Mouse (Mus musculus) erythroblast, embryonic 14.5 days (primary cell): ENCODE data around the gene Map3k1.

ENCODE experiments used
- GATA1 ChIP-seq: IDR thresholded peaks from 2 replicates; pipeline ENCODE4 v1.6.1; 2012; ENCODE audit warnings: low read length, inconsistent platforms, mixed read lengths
- TAL1 ChIP-seq: IDR thresholded peaks from 3 replicates; pipeline ENCODE4 v1.6.1; 2012; ENCODE audit warnings: low read length, inconsistent platforms, mixed read lengths

DNA sequence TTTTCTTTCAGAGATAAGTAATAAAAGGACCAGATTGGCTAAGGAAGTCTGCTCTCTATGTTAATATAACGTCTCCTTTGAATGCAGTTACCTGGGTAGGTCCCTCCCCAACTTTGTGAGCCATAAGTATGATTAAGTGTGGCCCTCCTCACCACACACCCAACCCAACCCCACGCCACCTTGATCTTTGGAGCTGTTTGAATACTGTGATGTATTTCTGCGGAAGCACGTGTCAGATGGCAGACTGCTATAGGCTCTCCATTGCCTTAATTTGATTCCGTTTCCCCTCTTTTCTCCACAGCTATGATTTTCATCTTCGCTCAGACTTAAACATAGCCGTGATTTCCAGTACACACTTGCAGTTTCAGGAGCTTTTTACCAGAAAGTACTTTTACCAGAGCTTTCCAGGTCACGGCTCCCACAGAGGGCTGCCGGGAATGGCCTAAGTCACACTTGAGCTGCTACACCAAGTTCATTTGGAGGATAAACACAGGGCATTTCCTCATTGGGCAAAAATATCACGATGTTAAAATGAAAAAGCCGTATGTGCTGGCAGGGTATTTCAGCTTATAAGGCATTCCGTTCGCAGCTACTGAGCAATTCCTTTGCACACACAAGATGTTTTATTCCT lies 2.3 kb upstream of the Map3k1 start:
- TF ChIP-seq TAL1: no peak
- TF ChIP-seq GATA1: no peak
